Mouse (Mus musculus): Measurements from ENCODE around the gene Fcho2.

The Fcho2 gene

DNA sequence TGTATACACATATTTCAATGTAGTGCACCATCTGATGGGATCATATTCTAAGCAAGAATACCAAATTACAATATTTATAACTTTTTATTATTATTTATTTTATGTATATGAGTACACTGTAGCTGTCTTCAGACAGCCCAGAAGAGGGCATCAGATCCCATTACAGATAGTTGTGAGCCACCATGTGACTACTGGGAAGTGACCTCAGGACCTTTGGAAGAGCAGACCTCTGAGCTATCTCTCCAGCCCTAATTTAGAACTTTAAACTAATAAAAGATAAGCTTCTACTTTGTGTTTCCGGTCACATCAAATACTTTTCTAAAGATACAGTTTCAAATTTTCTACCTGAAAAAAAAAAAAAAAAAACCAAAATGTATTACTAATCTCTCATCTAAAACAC is 6.2 kb downstream of the Fcho2 start:
- DNase-seq (ENCODE audit: low spot score in 2 of 2) = no peak

DNA sequence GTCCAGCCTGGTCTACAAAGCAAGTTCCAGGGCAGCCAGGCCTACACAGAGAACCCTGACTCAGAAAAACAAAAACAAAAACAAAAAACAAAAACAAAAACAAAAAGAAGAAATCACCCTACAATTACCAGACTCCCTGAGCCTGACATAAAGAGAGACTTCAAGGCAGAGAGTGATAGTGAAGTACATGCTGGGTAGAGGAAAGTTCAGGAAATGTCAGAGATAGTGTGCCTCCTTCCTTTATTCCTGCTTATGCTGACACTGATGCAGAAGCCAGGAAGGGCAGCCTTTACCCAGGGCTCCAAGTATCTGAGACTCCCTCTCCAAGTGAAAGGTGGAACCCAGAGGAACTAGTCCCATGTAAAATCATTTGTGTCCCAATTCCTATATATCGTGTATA is 10.8 kb downstream of the Fcho2 start:
- no peak for DNase-seq (ENCODE audit: low spot score in 2 of 2)

DNA sequence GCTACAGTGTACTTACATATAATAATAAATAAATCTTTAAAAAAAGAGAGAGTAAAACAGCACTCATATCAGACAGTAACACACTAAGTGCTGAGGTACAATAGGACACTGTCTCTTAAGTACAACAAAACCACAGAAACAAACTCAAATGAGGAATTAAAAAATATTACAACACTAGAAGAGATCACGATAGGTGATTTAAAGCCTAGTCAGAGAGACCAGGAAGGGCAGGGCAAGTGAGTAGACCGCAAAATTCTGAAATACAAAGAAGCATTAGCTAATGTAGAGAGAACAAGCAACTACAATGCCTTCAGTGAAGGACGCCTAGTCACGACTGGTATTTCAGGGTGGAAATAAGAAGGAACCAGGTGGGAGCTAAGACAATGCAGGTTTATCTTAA is 11.6 kb downstream of the Fcho2 start:
- DNase-seq (ENCODE audit: low spot score in 2 of 2) = no peak

DNA sequence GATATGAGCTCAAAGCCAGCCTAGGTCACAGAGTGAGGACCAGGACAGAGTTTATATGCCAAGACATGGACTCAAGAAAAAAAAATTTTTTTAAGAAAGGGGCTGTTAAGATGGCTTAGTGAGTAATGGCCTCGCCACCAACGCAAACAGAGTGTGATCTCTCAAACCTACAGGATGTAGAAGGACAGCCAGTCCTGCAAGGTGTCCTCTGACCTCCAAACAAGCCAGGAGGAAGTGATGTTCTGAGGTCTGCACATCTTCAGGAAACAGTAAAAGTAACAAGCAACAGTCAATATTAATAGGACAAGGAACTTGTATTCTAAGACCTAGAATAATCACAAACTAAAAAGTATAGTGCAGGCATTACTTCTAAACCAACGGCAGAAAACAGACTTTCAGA is 12.3 kb downstream of the Fcho2 start:
- no peak for DNase-seq (ENCODE audit: low spot score in 2 of 2)

DNA sequence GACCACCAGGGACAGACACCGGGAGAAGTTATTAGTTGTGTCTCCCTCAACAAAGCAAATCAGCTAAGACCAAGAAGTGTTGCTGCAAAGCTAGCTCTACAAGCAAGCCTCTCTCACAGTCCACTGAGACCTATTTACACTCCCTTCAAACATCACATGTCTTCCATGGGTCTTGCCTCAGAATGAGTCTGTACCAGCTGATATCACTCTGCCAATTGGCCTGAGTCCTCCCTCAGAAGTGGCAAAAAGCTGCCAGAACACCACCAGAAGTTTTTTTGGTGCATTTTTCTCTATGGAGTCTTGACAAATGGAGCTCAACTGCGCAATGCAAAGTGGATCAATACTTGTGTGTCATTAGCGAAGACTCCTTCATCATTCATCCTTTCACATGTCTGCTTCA is 19.7 kb downstream of the Fcho2 start:
- no peak for DNase-seq (ENCODE audit: low spot score in 2 of 2)

DNA sequence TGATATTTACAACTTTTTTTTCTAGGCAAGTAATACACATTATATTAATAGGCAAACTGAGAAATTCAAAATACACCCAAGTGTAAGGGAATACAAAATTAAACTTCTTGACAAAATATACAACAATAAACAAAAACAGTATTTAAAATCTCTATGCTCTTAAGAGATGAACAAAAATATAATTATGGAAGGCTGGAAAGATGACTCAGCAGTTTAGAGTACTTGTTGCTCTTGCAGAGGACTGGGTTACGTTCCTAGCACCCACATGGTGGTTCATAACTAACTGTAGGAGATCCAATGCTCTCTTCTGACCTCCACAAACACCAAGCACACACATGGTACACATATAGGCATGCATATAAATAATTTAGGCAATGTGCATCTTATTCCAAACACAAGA is 22.4 kb downstream of the Fcho2 start:
- no peak for DNase-seq (ENCODE audit: low spot score in 2 of 2)

DNA sequence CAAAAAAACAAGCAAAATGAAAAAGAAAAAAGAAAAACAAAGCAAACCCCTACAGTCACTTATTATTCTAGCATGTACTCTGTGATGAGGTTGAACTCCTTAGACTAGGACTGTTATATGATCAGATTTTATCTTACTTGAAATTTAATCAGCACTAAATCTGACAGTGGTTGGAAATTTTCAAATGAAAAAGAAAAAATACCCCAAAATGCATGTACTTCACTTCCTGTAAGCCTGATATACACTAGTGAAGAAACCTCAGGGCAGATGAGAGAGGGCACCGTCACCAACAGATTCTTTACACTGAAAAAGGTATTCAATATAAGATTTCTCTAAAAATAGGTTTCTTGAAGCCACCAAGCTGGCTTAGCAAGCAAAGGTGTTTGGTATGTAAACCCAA is 23.6 kb downstream of the Fcho2 start:
- no peak for DNase-seq (ENCODE audit: low spot score in 2 of 2)

DNA sequence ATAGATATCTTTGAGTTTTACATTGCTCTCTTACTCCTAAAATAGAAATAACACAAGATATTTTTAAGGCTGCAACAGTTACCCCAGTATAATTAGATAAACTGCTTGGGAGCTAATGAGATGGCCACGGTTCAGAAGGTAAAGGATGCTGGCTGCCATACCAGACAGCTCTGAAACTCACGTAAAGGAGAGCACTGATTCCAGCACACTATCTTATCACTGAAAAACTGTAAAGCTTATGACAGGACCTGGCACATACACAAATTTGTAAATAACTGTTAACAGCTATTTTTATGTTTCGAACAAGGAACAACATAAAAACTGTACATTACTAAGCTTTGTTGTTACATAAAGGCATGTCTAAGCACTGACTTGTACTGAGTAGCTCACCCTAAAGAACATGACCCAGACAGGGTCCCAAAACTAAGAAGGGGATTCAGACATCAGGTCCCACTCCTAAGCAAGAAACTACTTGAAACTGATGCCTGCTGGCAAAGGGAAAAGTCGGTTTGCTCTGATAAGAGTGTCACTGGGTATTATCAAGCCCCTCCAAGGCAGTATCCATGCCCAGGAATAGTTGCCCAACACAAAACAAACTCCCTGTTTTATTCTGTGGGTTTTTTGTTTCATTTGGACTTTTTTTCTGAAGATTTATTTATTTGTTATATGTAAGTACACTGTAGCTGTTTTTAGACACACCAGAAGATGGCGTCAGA is 28.1 kb downstream of the Fcho2 start:
- no peak for DNase-seq (ENCODE audit: low spot score in 2 of 2)

DNA sequence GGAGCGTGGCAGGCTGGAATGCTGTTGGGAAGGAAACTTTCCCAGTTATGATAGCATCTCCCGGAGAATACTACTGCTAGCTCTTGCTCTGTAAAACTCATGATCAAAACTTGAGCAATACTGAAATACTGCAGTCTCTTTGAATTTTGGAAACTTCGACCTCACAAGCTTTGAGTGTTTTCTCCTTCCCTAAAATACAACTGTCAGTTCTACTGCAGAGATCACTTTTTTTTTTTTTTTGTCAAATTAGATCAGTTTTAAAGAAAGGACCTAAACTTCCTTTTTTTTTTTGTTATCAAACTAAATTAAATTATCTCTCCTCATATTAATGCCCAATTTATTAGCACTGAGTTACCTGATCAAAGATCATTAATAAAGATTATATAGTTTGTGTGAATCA is 37.3 kb downstream of the Fcho2 start:
- DNase-seq (ENCODE audit: low spot score in 2 of 2) = no peak

DNA sequence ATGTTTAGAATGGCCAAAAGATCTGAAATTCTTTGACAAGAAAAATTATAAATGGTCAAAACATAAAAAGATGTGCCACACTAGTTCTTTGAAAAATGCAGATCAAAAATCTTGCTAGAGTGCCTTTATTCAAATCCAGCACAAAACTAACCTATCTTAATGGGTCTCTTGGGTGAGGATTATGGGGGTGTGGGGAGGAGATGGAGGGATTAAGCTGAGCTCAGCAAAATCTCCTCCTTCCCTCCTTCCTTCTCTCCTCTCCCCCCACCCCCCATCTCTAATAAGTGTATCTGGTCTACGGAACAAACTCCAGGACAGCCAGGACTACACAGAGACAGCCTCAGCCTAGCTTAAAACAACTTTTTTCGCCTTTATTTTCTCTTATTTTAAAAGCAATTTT is 43.8 kb downstream of the Fcho2 start:
- DNase-seq (ENCODE audit: low spot score in 2 of 2) = no peak

DNA sequence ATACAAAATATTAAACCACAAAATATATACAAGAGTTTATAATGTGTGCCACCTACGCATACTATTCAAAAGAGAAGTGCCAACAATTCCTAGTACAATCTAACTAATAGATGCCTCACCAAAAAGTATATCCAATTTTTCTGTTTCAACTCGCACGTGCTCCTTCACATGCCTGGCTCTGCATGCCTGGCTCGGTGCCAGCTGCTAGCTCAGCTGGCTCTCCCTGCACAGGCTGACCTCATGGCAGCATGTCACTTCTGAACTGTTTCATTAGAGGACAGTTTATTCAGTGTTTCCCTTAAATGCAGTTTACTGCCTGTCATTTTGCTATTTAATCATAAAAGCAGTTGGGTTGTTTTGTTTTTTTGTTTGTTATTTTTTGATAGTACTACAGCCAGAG is 46.9 kb downstream of the Fcho2 start:
- DNase-seq (ENCODE audit: low spot score in 2 of 2) = peak; percentile 37 to 65

DNA sequence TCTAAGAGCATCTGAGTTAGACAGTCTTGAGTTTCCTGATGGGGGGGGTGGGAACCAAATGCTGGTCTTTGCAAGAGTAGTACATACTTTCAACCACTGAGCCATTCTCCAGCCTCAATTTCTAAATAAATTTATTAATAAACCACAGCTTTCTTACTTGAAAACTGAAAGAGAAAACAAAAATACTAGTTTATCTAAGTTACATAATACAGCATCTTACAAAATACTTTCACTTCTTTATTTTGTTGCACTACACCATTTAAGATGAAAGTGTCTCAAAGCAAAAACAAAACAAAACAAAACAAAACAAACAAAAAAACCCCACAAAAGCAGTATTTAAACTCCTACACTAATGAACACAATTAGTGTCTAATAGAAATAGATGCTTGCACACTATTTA is 53.5 kb downstream of the Fcho2 start:
- no peak for DNase-seq (ENCODE audit: low spot score in 2 of 2)

DNA sequence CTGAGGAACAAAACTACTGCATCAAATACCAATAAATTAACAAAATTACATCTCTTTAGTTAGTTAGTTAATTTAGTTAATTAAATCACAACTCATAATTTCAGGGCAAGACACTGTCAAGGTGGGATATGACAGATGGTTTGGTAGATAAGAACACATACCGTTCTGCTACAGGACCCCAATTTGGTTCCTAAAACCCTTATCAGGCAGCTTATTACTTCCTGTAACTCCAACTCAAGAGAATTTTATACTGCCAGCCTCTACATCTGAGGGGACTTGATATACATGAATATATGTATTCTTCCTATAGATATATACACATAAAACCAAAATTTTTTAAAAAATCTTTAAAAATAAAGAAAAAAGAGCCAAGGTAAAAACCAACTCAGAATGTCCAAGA is 59.4 kb downstream of the Fcho2 start:
- DNase-seq (ENCODE audit: low spot score in 2 of 2) = no peak

DNA sequence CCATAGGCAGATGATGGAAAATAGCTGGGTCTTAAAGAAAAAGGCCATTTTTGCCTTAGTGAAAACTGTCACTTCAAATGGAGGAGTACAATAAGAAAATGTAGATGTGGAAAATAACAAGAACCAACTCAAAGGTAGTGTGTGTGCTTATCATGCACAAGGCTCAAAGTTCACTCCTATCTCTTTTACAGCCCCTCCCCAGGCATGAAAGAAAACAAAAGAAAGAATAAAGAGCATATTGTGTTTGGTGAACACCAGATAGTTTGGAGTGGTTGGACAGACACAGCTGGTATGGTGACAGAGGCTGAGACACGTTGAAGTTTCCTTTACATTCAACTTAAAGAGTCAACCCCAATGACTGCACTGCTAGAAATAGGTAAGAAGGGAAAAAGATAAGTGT is 70.6 kb downstream of the Fcho2 start:
- no peak for DNase-seq (ENCODE audit: low spot score in 2 of 2)

DNA sequence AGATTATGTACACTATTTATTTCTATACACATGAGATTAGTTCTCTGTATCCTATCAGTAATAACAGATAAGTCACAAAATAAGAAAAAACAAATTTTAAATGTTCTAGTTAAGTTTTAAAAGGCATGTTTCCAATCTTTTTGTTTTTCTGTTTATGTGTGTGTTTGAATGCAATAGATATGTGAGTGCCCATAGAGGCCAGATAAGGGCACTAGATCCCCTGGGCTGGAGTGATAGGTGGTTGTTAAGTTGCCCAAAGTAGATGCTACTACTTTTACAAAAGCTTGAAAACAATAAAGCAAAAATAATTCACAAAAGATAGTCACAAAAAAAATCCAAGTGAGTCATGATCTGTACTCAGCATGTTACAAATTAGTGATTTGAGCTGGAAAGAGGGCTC is 71.4 kb downstream of the Fcho2 start:
- DNase-seq (ENCODE audit: low spot score in 2 of 2) = no peak

DNA sequence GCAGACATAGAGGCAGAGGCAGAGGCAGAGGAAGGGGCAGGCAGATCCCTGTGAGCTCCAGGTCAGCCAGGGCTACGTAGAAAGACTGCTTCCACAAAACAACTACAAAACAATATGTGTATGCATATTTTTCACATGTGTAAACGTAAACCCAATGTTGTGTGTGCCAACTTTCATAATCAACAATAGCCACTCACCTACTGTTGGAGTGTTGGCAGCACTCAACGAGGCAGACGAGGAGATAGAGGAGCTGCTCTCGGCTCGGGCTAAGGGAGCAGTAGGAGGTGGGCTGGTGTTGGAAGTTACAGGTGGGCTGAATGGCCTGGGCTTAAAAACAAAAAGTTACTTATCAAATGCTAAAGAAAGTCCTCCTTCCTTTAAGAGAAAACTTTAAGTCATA is 72.0 kb downstream of the Fcho2 start:
- no peak for DNase-seq (ENCODE audit: low spot score in 2 of 2)

DNA sequence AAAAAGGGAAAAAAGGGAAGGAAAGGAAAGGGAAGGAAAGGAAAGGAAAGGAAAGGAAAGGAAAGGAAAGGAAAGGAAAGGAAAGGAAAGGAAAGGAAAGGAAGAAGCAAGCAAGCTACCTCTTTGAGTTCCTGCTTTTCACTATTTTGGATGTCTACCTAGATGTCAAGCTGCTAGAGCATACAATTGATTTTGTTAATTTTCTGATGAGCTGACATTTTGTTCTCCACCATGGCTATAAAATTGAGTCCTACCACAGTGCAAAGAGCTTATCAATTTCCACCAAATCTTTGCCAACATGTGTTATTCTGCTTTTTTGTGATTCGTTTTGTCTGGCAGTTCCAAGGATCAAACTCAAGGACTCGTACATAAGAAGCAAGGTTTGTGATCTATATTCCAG is 77.0 kb downstream of the Fcho2 start:
- no peak for DNase-seq (ENCODE audit: low spot score in 2 of 2)

DNA sequence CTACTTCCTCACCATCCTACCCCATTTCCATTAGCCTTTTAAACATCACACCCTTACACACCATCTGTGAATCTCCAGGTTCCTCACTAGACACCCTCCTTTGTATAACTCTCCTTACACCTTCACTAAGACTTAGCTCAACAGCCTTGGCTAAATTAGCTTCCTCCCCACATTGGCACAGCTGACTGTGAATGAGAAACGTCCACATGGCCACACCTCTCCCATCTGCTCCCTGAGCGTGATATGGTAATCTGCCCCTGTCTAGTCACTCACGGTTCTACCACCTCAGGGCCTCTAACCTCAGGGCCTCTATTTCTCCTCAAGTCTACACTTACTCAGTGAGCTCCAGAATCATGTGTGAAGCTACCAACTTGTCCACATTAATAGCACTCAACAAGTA is 82.0 kb downstream of the Fcho2 start:
- no peak for DNase-seq (ENCODE audit: low spot score in 2 of 2)

DNA sequence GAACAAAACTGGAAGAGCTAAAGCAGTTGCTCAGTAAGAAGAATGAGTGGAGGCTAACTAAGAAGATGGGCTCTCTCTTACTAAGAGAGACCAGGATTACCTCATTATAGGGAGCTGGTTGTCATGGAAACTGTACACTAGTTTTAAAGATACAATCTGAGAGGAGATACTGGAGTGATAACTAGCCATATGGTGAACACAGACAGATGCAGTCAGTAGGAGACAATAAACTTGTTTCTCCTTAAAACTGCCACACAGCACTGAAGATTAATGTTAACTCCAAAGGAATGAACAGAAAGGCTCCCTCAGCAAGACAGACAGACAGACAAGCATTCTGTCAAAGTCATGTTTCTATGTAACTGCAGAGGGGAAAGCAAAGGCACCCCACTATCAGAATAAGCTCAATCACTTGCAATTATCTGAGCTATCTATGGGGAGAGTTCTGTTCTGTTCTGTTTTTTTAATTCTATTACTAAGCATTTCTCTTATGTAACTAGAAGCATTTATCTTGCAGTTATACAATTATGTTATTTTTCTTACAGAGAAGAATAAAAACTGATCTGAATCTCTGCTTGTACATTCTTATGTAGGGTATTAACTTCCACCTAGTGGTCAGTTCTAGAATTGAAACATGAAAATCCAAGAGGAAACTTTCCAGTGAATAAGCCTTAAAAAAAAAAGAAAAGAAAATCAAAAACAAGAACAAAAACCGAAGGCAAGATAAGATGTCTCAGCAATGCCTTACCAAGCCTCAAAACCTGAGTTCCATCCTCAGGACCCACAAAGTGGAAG is 85.8 kb downstream of the Fcho2 start:
- DNase-seq (ENCODE audit: low spot score in 2 of 2) = no peak

DNA sequence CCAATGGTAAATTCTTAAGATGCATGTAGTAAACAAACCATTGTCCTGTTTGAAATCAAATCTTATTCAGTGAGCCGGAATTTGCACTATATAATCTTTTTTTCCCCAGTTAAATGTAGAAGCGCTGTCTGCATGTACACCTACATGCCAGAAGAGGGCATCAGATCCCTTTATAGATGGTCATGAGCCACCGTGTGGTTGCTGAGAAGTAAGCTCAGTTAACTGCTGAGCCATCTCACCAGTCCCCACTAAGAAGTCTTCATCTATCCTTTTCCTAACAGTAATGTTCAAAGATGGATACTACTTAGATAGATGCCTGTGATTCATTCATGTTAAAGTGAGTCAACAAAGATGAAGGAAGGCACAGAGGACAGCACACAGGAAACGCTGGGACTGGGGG is 88.8 kb downstream of the Fcho2 start:
- no peak for DNase-seq (ENCODE audit: low spot score in 2 of 2)

DNA sequence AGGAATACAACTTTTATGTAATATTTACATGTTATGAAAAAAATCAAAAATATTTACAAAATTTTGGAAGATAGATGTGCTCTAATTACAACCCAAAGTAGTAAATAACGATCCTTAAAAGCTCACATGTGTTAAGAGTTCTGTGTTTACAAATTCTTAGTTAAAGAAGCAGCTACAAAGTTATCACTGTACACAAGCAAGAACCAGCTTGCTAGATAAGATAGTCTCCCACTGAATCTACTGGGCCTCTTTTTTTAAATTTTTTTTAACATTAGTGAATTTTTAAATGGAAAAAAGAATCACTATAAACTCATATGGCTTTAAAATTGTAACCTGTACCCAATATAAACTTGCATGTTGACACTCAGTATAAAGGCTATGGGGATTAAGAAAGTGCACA is 91.8 kb downstream of the Fcho2 start:
- DNase-seq (ENCODE audit: low spot score in 2 of 2) = no peak

DNA sequence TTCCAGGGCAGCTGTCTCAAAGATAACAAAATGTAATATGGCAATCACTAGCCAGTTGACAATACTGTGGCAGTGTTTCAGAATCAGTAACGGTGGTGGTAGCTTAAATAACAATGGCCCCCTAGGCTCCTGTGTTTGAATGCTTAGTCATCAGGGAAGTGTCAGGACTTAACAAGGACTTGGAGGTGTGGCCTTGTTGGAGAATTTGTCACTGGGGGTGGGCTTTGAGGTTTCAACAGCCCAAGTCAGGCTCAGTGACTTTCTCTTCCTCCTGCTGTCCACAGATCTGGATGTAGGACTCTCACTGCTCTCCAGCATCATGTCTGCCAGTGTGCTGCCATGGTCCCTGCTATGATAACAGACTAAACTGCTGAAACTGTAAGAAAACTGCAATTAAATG is 93.0 kb downstream of the Fcho2 start:
- DNase-seq (ENCODE audit: low spot score in 2 of 2) = no peak

DNA sequence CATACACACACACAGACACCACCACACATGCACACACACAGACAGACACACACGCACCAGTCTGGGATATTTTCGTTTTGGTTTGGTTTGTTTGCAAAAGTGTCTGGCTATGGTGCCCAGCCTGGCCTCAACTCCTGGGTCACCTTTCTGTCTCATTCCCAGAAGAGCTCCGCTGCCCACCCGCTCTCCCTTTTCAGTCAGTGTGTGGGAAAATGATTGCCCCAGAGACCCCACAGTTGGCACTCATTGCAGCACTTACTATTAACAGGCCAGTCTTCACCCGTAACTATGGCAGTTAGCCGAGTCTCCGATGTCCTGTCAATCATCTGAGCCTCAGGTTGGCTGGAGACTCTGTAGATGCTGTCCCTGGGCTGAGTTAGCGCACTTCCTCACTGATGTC is 99.1 kb downstream of the Fcho2 start:
- DNase-seq (ENCODE audit: low spot score in 2 of 2) = no peak

Measured in urinary bladder, adult 18-20 months (tissue).